Mouse (Mus musculus): ENCODE measurements at regions not wholly inside any gene's neighbourhood (a gene's known extent, or its start where the extent isn't known, plus 50 kb on each side); places are given as distances from the start of the nearest gene placed in this dataset.
"Not testable (repeated sequence)": the region's sequence is repeated elsewhere in the genome, so short reads cannot be mapped to it uniquely, and the experiment has no call there.

DNA sequence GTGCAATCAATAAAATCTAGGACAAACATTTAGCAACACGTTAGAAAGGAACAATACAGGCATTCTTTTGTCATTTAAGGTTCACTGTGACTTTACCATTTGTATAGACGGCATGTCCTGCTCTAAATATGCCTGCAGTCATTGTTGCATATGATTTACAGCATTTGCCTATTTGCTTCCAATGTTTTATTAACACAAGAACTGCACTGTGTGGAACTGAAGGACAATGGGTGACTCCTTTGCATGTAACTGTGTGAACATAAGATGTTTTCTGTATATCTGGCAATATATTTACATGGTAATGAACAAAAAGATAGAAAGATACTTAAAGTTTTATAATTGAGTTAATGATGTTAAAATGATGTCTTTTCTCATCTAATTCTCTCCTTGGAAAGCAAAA is 57.1 kb downstream of the Pou4f1 start:
- DNase-seq (ENCODE audit: low spot score in 2 of 2) = no peak

DNA sequence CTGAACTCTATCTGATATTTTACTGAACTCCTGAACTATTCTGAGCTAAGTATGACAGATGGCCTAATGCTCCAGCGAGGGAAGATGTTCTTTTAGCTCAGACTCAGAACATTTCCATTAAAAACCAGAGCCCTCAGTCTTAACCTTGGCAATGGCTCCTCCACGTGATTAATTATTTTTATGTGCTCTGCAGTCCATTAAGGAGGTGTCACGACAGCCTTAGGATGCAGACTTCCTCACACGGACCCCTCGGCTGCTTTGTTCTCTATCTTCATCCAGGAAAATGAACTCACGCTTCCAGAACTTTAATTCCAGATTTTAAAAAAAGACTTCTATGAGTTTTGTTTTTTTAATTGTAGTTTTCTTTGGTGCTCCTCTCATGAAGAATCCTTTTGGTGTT is 57.5 kb downstream of the Pou4f1 start:
- DNase-seq (ENCODE audit: low spot score in 2 of 2) = no peak

DNA sequence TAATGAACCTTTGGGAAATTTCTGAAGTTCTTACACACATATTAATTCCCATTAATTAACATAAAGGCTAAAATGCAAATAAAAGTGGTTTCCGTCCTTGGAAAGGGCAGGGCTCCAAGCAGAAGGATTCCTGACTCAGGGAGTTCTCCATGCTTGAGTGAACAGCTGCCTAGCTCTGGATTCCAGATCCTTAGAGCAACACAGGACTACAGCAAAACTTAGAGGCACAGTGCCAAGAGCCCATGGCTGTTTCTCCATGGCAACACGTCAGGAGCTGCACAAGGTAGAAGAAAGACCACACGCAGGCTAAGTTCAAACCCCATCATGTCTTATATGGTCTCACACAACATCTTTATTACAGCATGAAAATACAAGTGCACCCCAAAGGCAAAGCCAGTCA is 61.7 kb downstream of the Pou4f1 start:
- no peak for DNase-seq (ENCODE audit: low spot score in 2 of 2)

DNA sequence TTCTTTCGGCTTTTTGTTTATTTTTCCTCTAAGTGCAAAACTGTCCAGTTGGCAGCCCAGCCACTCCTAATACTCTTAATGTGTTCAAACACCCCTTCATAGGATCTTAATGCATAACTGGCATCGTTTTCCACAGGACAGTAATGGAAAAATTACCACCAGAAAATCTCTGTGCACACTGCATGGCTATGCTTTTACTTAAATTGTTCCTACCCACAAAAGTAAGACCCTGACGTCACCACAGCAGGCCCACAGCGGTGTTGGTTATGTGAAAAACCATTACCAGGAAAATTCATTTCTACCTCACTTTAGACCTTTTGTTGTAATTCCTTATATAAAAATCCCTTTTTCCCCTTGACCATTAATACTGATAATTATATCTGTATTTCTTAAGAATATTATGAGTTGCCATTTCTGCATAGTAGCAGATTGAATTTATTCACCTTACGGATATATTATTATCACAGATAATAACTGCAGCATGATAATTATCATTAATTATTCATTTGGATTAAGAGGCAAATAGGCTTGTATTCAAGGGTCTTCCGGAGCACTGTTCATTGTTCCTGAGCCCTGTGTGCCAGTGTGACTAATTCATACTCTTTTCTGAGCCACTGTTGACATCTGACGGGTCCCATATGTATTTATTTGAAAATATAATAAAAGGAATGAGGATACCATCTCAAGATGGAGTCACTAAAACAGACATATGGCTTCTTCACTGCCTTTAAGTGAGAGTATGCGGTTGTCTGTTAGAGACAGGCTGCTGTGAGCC is 78.3 kb downstream of the Pou4f1 start:
- no peak for DNase-seq (ENCODE audit: low spot score in 2 of 2)

DNA sequence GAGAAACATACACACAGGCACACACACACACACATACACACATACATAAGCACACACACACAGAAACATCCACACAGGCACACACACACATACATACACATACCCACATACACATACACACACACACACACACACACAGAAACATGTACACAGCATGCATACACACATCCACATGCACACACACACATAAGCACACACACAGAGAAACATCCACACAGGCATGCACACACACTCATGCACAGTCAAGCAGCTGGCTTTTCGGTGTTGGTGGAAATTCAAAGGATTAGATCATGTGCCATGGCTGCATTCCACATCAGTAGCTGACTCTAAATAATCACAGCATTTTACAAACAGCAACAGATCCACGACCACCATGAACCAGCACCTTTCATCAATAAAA is 78.9 kb downstream of the Pou4f1 start:
- DNase-seq (ENCODE audit: low spot score in 2 of 2) = no peak

DNA sequence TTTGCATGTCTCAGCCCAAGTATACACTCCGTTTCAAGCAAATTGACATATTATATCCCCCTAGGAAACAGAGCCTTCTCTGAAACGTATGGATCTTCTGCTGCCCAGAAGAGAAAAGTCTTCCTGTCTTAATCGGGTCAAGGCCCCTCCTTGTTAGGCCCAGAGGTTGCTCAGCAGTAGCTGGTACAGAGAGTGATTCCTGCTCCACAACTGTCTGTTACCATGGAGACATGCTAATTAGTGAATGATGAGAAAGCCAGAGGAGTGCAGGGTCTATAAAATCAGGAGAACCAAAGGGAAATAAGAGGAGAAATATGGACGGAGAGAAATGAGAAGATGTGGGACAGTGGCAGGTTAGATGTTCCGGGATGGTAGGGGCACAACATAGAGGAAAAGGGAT is 86.8 kb downstream of the Pou4f1 start:
- no peak for DNase-seq (ENCODE audit: low spot score in 2 of 2)

DNA sequence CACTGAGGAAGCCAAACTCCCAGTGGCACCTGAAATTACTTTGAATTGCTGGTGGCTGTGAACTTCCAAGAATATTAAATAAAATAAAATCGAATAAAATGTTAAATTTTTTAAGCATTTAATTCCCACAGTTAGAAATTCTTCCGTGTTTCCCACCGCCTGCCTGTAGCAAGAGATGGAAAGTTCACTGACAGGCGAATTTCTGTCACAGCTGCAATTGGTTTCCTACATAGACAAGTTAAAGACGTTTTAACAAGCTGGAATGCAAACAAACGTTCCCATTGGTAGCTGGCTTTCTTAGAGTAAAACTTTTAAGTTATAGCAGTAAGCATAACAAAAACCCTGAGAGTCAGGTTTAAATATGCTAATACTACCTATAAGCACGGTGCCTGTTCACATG is 95.0 kb downstream of the Pou4f1 start:
- no peak for DNase-seq (ENCODE audit: low spot score in 2 of 2)

DNA sequence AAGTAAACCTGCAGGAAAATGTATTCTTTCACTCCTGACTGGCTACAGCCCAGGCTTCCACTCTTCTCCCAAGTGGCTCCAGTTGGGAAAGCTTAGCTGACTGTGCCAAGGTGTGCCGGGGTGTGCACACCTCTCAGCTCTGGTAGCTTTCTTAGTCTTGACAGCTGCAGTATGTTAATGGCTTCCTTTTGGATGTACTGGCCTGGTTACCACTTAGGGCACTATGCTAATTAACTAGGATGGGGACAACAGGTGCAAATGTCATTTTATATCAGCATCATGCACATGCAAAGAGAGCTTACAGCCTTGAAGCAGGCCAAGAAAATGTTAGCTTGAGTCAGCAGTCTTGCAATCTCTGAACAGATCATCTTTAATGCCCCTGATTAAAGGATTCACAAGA is 111.2 kb downstream of the Pou4f1 start:
- no peak for DNase-seq (ENCODE audit: low spot score in 2 of 2)

DNA sequence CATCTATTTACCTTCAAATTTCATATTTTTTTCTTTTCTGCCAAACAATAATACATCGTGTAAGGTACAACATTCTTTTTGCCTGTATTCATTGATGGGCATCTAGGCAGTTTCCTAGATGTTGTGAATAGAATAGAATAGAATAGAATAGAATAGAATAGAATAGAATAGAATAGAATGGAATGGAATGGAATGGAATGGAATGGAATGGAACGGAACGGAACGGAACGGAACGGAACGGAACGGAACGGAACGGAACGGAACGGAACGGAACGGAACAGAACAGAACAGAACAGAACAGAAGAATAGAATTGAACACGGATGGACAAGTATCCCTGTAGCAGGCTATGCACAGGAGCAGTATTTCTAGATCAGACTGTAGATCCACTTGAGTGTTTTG is 131.0 kb downstream of the Pou4f1 start:
- not testable (repeated sequence) for DNase-seq (ENCODE audit: low spot score in 2 of 2)

DNA sequence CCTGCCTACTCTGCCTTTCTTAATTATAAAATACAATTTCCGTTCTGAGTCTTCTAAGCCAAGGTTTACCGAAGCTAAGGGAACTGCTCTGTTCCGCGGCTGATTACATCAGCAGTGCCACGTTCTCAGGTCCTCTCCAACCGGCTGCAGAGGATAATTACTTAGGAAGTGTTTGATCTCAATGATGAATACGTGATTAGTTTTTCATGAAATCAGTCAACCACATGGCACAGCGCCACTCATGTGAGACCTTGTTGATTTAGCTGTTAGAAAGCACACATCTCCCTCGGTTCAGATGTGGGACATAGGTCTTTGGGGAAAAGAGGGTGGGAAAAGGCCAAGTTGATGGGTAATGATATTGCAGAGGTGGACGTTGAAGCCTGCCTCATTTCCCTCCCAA is 141.7 kb downstream of the Pou4f1 start:
- DNase-seq (ENCODE audit: low spot score in 2 of 2) = peak in 1 of 2 experiments; percentile 2

DNA sequence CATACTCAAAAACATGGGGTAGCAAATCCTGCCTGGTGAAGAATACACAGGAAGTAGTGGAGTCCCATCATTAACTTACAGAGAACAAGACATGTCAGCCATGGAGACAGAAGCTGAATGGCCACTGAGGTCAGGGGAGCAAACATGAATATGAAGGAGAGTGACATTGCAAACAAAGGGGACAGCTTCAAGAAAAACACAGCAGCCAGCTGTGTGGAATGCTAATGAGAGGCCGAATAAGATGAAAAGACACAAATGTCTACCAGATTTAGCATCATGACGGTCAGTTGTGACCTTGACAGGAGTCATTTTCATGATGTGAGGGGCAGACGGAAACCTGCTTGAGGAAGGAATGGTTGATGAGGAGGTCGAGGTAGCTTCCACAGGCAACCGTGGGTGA is 167.7 kb downstream of the Pou4f1 start:
- no peak for DNase-seq (ENCODE audit: low spot score in 2 of 2)

DNA sequence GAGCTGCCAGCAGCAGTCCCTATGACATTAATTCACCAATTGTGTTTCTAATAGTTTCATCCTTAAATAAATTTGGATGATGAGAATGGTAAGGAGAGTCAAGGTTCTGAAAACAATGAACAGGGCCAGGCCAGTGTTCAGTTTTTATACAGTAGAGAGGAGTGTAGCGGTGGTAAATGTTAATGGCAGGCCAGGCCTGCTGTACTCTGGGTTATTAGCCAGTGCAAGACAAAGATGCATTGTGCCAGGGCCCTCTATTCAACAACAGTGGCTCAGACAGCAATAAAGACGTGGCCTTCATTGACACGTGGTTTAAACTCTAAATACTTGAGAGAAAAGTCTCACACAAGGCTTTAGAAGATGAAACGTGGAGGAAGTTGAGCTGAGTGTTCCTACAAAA is 169.5 kb downstream of the Pou4f1 start:
- DNase-seq (ENCODE audit: low spot score in 2 of 2) = no peak

DNA sequence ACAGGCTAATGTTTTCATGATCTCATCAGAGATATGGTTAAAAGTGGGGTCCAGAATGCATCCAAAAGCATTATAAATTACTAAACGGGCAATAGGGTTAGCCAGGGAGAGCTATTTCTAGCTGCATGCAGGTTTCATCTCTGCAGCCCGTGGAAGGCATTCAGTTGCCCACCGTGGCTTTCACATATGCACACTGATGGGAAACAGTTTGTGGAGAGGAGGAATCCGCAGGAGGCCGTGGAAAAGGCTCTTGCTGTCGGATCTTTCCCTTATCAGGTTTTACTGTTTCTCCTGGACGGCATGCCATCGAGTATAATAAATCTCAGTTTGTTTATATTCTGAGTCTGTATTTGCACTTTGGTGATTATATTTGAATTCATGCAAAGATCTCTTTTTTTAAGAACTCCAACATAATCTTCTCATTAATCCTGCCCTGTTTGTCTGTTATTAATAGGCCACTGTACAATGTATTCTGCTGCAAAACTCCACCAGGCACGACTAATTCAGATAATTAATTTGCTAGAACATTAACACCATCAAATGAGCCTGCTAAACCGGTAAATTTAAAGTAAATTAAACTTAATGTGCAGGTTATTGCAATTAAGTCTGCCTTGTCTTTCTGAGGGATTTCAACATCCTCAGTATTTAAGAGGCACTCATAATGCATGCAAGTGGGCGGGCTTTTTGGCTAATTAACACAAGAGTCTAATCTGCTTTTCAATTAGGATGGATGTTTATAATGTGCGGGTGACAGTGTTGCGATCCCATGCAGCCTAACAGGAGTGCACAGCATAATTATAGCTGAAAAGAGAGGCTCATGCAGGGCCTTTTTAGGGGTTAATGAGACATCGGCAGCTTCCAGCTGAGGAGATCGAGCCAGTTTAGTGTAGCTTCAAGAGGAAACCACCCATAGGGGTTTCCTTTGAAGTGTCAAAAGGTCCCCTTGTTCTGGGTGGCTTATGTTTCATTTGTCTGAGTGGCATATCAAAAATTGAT is 170.2 kb downstream of the Pou4f1 start:
- DNase-seq (ENCODE audit: low spot score in 2 of 2) = no peak

DNA sequence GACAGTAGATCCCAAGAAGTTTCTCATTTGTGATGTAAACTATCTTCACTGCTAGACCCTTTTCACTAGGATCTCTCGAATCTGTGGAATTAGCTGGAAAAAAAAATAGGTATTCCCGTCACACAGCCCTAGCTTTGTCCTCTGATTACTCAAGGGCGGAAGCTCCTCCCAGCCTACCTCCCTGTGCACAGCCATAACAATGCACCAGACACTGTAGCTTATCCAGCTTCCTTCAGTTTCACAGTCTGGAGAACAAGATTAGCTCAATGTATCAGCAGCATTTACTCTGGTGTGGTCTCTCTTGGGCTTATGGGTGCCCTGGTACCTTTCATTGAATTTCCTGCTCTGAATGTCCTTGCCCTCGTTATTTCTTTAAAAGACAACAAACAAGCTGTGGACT is 174.0 kb downstream of the Pou4f1 start:
- DNase-seq (ENCODE audit: low spot score in 2 of 2) = no peak

DNA sequence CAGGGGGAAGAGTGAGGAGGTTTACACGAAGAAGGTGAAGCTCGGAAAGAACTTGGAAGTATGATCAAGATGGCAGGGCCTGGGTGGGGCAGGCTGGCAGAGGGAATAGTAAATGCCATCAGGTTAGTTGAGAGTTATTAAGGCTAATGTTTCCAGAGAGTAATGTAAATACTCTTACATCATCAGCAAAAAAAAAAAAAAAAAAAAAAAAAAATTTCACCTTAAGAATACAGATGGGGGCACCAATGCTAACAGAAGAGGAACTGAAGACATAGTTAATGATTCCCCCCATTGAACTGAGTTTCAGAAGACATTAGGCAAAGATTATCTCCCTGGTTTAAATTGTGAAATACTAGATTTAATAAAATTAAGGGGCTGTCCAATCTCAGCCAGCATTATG is 174.7 kb downstream of the Pou4f1 start:
- DNase-seq (ENCODE audit: low spot score in 2 of 2) = no peak

DNA sequence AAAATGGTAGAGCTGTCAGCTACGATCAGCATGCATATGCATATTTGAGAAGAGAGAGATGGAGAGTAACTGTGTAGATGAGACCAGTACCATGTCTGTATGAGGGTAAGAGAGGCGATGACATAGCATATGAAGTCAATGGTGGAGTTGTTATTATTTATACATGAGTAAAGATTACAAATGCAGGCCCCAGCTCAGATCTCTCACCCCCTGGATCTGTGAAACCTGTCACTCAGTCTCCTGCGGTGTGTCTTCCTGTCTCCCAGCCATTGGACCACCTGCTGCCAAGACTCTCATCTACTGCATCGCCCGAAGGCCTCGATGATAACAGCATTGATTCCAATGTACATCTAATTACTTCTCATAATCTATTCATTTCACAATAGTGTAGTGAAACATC is 187.4 kb downstream of the Pou4f1 start:
- no peak for DNase-seq (ENCODE audit: low spot score in 2 of 2)

DNA sequence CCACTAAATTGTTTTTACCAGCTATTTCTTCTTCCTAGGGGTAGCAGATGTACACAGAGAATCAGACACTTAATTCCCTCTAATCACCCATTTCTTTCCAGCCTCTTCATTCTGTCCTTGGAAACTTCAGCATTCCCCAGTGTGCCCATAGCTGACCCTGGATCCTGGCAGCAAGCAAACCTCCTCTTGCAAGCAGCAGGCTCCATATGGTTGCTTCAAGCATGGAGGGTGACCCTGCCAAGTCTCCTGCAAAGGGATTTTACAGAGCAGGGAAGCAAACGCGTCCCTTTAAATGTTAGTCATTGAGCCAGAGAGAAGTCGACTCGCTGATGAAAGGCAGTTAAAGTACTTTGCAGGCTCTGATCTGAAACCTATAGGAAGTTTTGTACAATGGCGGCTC is 187.9 kb downstream of the Pou4f1 start:
- peak in 1 of 2 experiments; percentile 4 for DNase-seq (ENCODE audit: low spot score in 2 of 2)

DNA sequence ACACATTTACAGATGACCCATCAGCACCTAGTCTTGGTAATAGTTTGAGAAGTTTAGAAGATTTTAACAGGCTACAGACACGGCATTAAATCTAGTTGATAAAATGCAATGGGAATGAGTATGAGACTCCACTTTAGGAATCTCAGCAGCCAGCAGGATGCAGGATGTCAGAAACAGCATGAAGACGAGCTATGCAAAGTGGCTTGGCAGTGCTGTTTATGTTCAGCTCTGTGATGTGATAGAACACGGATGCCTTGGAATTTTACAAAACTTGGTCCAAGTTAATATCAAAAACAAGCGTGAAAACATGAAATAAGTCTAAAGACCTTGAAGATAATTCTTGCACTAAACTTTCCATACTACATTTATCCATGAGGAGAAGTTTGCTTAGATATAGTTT is 193.0 kb downstream of the Pou4f1 start:
- DNase-seq (ENCODE audit: low spot score in 2 of 2) = no peak

DNA sequence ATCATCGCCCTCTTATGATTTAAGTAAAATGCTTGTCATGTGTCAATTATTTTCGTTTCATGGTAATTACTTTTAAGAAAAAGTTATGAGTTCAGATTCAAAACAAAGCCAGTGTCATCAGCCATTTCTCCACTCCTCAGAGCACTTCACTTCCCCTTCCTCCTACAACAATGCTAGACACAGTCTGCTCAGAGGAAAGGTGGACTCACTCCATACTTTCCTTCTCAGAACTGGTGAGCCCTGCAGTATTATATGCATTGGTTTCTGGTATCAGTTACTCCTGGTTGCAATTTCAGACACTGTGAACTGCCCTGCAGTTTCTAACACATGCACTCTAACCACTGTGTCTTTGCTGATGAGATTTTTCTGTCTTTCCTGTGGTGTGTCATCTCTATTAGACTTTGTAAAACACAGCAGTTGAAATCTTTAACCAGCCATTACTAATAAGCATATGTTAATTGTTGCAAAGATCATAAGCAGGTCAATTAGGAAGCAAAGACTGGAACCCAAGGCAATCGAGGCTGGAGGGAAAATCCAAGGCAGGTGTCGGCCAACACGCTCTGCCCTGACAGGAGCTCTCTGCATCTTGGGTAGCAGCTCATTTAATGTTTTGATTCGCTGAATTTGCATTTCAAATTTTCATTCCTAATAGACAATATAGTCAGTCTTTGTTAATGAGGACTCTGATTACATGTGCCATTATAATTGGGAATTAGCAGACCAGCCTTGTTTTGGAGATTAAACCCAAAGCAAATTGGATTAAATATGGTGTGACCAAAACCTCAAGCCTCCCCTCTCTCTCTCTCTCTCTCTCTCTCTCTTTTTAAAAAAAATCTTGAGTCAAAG is 202.7 kb downstream of the Pou4f1 start:
- DNase-seq (ENCODE audit: low spot score in 2 of 2) = no peak

DNA sequence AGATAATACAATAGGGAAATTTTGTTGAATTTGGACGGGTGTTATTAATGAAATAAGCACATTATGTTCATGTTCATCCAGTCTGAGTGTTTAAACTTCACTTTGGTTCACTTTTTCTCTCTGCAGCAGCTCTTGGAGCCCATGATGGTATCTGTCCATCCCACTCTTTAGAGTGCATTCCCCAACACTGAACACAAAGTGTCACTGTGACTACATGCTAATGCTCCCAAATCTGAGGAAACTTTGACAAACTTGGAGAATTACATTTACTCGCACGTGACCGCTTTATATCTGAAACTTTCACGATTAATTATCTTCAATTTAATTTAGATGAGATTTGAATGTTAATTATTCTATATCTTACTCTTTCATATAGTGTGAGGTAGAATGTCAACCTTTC is 250.8 kb downstream of the Pou4f1 start:
- no peak for DNase-seq (ENCODE audit: low spot score in 2 of 2)

DNA sequence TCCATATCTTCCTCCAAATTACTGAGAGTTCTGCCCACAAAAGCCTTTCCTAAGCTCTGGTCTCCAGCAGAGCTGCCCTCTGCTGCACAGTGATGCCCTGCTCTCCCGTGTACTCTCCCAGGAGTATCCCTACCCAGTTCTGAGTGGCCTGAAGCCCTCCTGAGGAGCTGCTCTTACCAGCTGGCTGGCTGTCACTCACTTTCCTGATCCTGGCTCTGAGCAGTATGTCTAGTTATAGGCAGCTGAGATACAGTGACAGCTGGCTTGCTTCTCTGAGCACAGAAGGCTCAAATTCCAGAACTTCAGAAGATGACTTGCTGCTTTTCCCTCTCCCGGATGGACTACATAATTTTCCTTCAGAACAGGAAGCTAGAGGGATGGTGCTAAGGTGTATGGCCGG is 257.1 kb downstream of the Pou4f1 start:
- peak in 1 of 2 experiments; percentile 2 for DNase-seq (ENCODE audit: low spot score in 2 of 2)
